Mouse (Mus musculus) forebrain, embryonic 15.5 days (tissue): ENCODE data around the gene Cnot10. TPM values are rescaled to one million over a fixed set of nuclear protein-coding genes. Genes with fewer than 3 reads are reported as not detected.

ENCODE experiments used
- ATAC-seq: fragments of 200-750 bp; cut with Nextera tagmentation; replicated peaks from 2 replicates; pipeline ENCODE4 v1.8.0; 2017; ENCODE audit warnings: mild to moderate bottlenecking, moderate TSS enrichment, moderate library complexity
- H3K27ac ChIP-seq: fragments of 300-500 bp; sonication (generic); replicated peaks from 2 replicates; pipeline ENCODE4 v1.5.1; 2015; ENCODE audit warnings: mild to moderate bottlenecking, inconsistent platforms
- H3K27me3 ChIP-seq: fragments of 300-500 bp; sonication (generic); 2 replicates; pipeline ENCODE4 v1.6.1; 2015; ENCODE audit warnings: inconsistent platforms
- H3K36me3 ChIP-seq: fragments of 300-500 bp; sonication (generic); 2 replicates; pipeline ENCODE4 v1.6.1; 2015; ENCODE audit warnings: mild to moderate bottlenecking, inconsistent platforms
- H3K4me1 ChIP-seq: fragments of 300-500 bp; sonication (generic); 2 replicates; pipeline ENCODE4 v1.6.1; 2015; ENCODE audit warnings: inconsistent platforms
- H3K4me2 ChIP-seq: fragments of 300-500 bp; sonication (generic); replicated peaks from 2 replicates; pipeline ENCODE4 v1.6.1; 2015; ENCODE audit warnings: mild to moderate bottlenecking, inconsistent platforms
- H3K4me3 ChIP-seq: fragments of 300-500 bp; sonication (generic); 2 replicates; pipeline ENCODE4 v1.5.1; 2015; ENCODE audit warnings: mild to moderate bottlenecking, inconsistent platforms
- H3K9ac ChIP-seq: fragments of 300-500 bp; sonication (generic); replicated peaks from 2 replicates; pipeline ENCODE4 v1.6.1; 2015; ENCODE audit warnings: mild to moderate bottlenecking, inconsistent platforms
- H3K9me3 ChIP-seq: fragments of 300-500 bp; sonication (generic); 2 replicates; pipeline ENCODE4 v1.6.1; 2016; ENCODE audit warnings: inconsistent platforms
- WGBS: fragments of 180-500 bp; shearing (Covaris S2); methylation state at CpG from one replicate; pipeline ENCODE4 v1.1.7; 2015; ENCODE audit warnings: mixed read lengths; 5-methylcytosine and 5-hydroxymethylcytosine counted together
- polyA plus RNA-seq: library from polyadenylated mRNA; unstranded; fragments of >200 nt; fragmentation: Nextera tagmentation; extraction: Ambion mirVana; gene quantifications from 2 replicates; pipeline ENCODE4 v1.2.1, GENCODE M21; 2015

Cnot10 gene
- polyA plus RNA-seq, 1 experiment from 2014 or later: 57.9 TPM

DNA sequence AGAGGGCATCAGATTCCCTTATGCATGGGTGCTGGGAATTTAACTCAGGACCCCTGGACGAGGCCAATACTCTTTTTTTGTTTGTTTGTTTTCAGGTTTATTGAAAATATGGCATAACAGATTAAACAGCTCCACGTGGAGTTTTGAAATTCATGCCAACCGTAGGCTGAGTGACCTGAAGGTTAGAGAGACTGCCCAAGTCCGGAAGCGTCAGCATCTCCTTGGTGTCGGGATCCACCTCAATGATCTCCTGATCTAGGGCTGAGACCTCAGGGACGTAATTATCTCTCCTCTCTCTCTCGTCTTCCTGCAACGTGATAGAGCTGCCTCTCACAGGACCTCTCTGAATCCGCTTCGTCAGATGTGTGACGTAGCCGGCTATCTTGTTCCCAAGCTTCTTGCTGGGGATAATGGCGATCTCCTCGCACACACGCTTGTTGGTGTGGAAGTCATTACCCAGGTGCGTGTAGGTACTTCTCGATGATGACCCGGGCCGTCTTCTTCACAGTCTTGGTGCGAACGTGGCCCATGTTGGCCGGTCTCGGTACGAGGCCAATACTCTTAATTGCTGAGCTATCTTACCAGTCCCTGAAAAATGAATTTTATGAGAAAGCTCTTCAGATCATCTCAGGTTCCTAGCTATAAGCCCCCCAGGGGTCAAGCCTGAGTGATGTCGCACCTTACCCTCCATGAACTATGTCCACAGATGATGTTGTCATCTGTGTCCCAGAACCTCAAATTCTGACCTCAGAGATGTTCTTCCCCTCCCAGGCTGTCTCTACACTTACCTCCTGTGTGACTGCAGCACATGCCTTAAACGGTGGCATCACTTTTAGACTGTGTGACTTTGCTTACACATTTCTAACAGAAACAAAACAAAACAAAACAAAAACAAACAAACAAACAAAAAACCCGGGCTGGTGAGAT lies 7.8 kb upstream of the Cnot10 start:
- peaks cover 15% of the 10 kb centered on the region for H3K27me3 ChIP-seq
- no peak for ATAC-seq

DNA sequence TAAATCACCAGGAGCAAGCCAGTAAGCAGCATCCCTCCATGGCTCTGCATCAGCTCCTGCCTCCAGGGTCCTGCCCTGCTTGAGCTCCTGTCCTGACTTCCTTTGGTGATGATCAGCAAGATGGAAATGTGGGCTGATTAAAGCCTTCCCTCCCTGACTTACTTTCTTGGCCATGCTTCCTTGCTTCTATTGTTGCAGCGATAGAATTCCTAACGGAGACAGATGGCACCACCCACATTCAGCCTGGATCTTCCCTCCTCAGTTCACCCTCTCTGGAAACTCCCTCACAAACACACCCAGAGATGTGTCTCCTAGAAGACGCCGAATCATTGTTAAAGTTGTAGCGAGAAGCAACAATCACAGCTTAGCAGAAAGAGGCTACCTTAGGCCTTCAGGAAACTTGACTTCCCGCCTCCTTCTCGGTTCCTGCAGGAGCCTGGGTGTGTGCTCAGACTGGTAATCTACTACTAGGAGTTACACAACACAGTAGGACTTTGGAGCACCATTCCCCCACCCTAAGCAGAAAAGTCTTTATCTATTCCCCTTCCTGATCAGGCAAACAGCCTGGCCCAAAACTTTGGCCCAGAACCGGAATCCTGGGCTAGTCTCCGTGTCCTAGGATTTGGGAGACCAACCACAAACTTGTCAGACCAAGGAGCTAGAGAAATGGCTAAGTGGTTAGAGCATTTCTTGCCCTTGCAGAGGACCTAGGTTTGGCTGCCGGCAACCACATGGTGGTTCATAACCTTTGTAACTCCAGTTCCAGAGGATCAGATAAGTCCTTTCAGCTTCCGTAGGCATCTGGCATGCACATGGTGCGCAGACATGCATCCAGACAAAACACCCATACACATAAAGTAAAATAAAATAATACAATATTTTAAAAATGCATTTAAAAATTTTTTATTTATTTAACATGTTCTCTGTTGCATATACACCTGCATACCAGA lies 6.8 kb upstream of the Cnot10 start:
- Histone ChIP-seq H3K4me1 (no peaks in the 10 kb centered on the region), H3K27me3 (peaks cover 15% of the 10 kb centered on the region), H3K4me3 (no peak overlapping the region), H3K4me2 (no peak overlapping the region), H3K9ac (no peak overlapping the region), H3K36me3 (no peaks in the 10 kb centered on the region), H3K9me3 (no peaks in the 10 kb centered on the region), H3K27ac (no peak overlapping the region)
- 87% methylated on average over 12 of the region's 12 CpGs for WGBS
- ATAC-seq: no peak

More for the DNA sequence above, 7.8 kb upstream of the Cnot10 start:
- Histone ChIP-seq H3K9me3 (no peaks in the 10 kb centered on the region), H3K27ac (no peak overlapping the region), H3K4me1 (no peaks in the 10 kb centered on the region), H3K36me3 (no peaks in the 10 kb centered on the region), H3K9ac (no peak overlapping the region), H3K4me2 (no peak overlapping the region), H3K4me3 (no peak overlapping the region)
- WGBS: 83% methylated on average over 28 of the region's 28 CpGs

DNA sequence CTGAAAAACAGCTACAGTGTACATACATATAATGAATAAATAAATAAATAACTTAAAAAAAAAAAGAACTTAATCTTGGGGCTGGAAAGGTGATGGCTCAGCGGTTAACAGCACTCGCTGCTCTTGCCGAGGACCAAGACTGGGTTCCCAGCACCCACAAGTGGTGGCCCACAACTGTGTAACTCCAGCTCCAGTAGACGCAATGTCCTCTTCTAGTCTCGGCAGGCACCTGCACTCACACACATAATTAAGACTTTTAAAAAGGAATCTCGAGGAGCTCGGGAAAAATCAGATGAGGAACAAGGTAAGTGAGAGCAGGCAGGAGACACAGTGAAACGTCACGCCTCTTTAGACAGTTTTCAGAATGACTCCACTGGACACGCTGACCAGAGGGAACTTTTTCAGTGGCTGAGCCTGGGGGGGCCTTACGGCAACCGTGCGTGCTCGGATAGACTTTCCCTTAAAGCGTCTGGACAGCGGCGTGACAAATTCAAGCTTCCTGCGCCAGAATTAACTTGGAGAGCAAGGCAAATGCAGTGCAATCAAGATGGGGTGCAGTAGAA lies 717 bp downstream of the Cnot10 start:
- peaks cover 27% of the 10 kb centered on the region for H3K4me1 ChIP-seq
- WGBS: 15% methylated on average over 18 of the region's 18 CpGs
- H3K4me3 ChIP-seq: peak overlapping the region; percentile 90
- peak overlapping the region; percentile 88 for H3K27ac ChIP-seq
- no peaks in the 10 kb centered on the region for H3K9me3 ChIP-seq
- H3K27me3 ChIP-seq: peaks cover 13% of the 10 kb centered on the region
- H3K9ac ChIP-seq: peak overlapping the region; percentile 71
- ATAC-seq: peak; percentile 9; the same call in 1 of the 2 replicates
- no peaks in the 10 kb centered on the region for H3K36me3 ChIP-seq
- peak overlapping the region; percentile 74 for H3K4me2 ChIP-seq

DNA sequence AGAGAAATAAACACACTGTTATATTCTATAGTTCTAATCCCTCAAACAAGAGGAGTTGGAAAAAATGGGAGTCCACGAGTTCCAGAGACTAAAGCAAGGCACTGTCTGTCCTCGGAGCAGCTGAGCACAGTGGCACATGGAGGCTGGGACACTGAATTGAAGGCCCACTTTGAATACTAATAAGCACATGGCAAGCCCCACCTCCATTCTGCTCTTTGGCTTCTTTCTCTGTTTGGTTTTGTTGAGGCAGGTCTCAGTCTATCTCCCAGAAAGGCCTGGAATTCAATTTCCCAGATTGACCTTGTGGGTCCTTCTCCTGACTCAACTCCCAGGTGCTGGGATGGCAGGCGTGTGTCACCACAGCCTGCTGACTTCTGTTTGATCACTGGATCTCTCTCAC lies 3.2 kb downstream of the Cnot10 start:
- H3K4me2 ChIP-seq: no peak overlapping the region
- 0 out of 2 replicates have a peak, but pooled peaks cover 3% of the 10 kb centered on the region for H3K36me3 ChIP-seq
- no peak overlapping the region for H3K27ac ChIP-seq
- no peak for ATAC-seq
- no peak overlapping the region for H3K9ac ChIP-seq
- no peak overlapping the region for H3K4me3 ChIP-seq
- 76% methylated on average over 3 of the region's 3 CpGs for WGBS
- H3K27me3 ChIP-seq: no peaks in the 10 kb centered on the region
- no peaks in the 10 kb centered on the region for H3K9me3 ChIP-seq
- peaks cover 27% of the 10 kb centered on the region for H3K4me1 ChIP-seq

DNA sequence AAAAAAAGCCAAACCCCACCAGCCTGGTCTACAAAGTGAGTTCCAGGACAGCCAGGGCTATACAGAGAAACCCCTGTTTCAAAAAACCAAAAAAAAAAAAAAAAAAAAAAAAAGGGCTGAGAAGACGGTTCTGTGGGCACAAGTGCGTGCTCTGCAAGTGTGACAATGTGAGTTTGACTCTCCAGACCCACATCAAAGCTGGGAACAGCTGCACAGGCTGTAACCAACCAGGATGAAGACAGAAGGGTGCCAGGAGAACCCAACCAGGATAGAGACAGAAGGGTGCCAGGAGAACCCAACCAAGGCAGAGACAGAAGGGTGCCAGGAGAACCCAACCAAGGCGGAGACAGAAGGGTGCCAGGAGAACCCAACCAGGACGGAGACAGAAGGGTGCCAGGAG lies 3.8 kb downstream of the Cnot10 start:
- Histone ChIP-seq H3K4me3 (no peak overlapping the region), H3K27ac (no peak overlapping the region), H3K9ac (no peak overlapping the region), H3K4me2 (no peak overlapping the region), H3K27me3 (no peaks in the 10 kb centered on the region), H3K4me1 (peaks cover 27% of the 10 kb centered on the region), H3K9me3 (no peaks in the 10 kb centered on the region), H3K36me3 (peaks cover 6% of the 10 kb centered on the region; the same call in 1 of the 2 replicates)
- WGBS: 95% methylated on average over 4 of the region's 4 CpGs
- no peak for ATAC-seq

DNA sequence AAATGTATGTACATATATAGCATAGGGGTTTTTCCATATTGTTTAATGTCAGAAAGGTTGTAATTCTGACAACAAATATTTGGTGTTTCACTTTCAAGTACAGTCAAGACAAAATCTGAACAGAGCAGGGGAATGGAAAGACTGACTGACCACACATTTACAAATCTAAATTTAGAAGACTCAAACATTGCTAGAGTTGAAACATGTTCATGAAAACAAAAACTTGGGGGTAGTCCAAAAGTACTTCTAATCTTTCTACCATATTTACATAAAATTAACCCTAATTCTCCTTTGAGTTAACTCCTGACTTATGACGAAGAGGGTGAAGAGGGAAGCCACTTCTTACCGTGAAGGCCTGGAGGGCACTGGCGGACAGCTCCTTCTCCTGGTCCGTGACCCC lies 7.7 kb downstream of the Cnot10 start:
- WGBS: 85% methylated on average over 4 of the region's 4 CpGs

DNA sequence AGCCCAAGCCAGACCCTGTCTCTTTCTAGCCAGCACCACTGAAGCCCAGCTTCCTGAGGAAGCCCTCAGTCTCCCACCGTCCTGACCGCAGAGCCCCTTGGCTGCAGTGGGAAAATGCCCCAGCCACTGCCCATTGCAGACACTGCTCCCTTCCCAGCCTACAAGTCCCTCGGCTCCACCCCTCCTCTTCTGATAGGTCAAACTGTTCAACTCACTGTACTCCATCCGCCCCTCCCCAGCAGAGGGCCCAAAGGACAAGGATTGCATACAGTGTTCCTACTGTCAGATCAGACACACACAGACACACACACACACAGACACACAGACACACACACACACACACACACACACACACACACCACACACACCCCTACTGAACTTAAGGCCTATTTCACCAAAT lies 13.3 kb downstream of the Cnot10 start:
- Histone ChIP-seq H3K9ac (no peak overlapping the region), H3K9me3 (no peaks in the 10 kb centered on the region), H3K4me1 (no peaks in the 10 kb centered on the region), H3K4me2 (no peak overlapping the region), H3K4me3 (no peak overlapping the region), H3K36me3 (peaks cover 70% of the 10 kb centered on the region), H3K27me3 (no peaks in the 10 kb centered on the region), H3K27ac (no peak overlapping the region)
- ATAC-seq: no peak
- WGBS: 88% methylated on average over 4 of the region's 4 CpGs

More for the DNA sequence above, 7.7 kb downstream of the Cnot10 start:
- Histone ChIP-seq H3K4me2 (no peak overlapping the region), H3K4me1 (peaks cover 4% of the 10 kb centered on the region; the same call in 1 of the 2 replicates), H3K27ac (no peak overlapping the region), H3K9me3 (no peaks in the 10 kb centered on the region), H3K36me3 (peaks cover 27% of the 10 kb centered on the region), H3K9ac (no peak overlapping the region), H3K4me3 (no peak overlapping the region), H3K27me3 (no peaks in the 10 kb centered on the region)
- no peak for ATAC-seq

DNA sequence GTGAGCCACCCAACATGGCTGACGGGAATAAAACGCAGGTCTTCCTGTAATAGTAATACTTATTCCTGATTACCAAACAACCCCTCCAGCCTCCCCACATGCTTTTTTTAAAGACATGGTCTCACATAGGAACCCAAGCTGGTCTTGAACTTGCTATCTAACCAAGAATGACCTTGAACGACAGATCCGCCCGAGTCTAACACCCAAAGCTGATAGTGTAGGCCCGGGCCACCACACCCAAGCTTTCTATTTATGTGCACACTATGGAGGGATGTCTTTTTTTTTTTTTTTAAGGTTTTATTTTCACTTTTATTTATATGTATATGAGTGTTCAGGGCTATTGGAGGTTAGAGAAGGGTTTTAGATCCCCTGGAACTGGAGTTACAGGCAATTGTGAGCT lies 15.8 kb downstream of the Cnot10 start:
- no peaks in the 10 kb centered on the region for H3K27me3 ChIP-seq
- WGBS: 97% methylated on average over 6 of the region's 6 CpGs
- no peak for ATAC-seq
- no peak overlapping the region for H3K9ac ChIP-seq
- no peak overlapping the region for H3K4me2 ChIP-seq
- no peaks in the 10 kb centered on the region for H3K9me3 ChIP-seq
- peaks cover 70% of the 10 kb centered on the region for H3K36me3 ChIP-seq
- no peak overlapping the region for H3K27ac ChIP-seq
- no peaks in the 10 kb centered on the region for H3K4me1 ChIP-seq
- H3K4me3 ChIP-seq: no peak overlapping the region

DNA sequence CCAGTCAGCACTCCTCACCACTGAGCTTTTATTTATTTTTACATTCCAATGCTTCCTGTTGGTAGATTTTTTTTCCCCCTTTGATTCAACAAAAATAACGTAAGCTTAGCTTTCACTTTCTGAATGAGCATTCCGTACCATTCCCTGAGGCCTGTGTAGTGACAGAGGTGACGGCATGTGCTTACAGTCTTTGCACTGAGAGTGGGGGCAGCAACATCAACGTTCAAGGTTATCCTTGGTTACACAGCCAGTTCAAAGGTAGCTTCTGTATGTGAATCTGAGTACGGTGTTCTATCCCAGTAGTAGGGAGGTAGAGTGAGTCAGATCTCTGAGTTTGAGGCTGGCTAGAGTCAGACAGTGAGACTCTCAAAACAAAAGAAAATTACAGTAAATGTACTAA lies 18.8 kb downstream of the Cnot10 start:
- Histone ChIP-seq H3K27me3 (no peaks in the 10 kb centered on the region), H3K4me3 (no peak overlapping the region), H3K36me3 (peaks cover 58% of the 10 kb centered on the region), H3K9me3 (no peaks in the 10 kb centered on the region), H3K9ac (no peak overlapping the region), H3K4me1 (no peaks in the 10 kb centered on the region), H3K4me2 (no peak overlapping the region), H3K27ac (no peak overlapping the region)
- ATAC-seq: no peak
- 90% methylated on average over 5 of the region's 5 CpGs for WGBS

DNA sequence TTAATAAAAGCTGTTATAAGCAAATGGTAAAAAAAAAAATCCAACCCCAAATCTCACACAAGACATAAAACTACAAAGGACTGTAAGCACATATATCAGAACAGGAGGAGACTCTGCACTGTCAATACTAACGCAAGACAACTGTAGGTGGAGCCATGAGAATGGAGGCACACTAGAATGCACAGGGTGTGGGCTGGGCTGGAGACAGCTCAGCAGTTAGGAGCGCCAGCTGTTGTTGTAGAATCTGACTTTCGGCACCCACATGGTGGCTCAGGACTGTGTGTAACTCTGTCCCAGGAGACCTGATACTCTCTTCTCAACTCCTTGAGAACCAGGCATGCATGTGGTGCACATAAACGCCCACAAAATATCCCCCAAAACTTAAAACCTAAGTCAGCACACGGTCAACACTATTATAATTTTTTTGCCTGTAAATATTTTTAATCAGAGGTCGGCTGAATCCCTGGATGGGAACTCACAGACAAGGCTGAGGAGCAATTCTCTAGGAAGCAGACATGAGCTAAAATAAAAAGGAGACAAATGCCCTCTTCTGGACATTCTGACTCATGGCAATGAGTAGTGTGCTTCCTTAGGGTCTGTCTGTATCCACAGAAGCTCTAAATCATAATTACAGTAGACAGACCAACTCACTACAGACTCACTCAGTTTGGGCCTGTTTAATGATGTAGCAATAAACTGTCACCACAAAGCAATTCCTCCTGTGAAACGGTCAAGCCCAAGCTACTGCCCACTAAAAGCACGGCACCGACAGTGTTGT lies 25.6 kb downstream of the Cnot10 start:
- WGBS: 88% methylated on average over 9 of the region's 9 CpGs
- no peak overlapping the region for H3K27ac ChIP-seq
- no peak overlapping the region for H3K9ac ChIP-seq
- H3K4me3 ChIP-seq: no peak overlapping the region
- ATAC-seq: no peak
- H3K4me2 ChIP-seq: no peak overlapping the region
- H3K27me3 ChIP-seq: no peaks in the 10 kb centered on the region
- no peaks in the 10 kb centered on the region for H3K9me3 ChIP-seq
- no peaks in the 10 kb centered on the region for H3K4me1 ChIP-seq
- peaks cover 59% of the 10 kb centered on the region for H3K36me3 ChIP-seq

DNA sequence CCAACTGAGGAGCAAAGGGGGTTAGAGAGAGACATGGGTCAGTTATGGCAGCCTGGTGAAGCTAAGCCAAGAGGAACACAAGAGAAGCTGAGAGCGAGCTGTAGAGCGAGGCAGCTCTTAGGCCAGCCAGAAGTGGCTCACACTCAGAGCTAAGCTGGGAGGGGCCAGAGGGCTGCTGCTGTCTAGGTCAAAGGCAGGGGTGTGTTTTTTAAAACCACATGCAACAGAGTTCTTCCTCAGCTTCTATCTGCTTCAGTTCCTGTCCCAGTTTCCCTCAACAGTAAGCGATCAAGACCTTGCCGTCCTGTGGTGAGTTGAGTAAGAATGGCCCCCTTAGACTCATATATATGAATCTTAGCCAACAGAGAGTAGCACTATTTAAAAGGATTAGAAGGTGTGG lies 27.0 kb downstream of the Cnot10 start:
- 94% methylated on average over 4 of the region's 4 CpGs for WGBS
- no peak overlapping the region for H3K4me3 ChIP-seq
- no peak overlapping the region for H3K9ac ChIP-seq
- no peaks in the 10 kb centered on the region for H3K9me3 ChIP-seq
- ATAC-seq: no peak
- H3K4me1 ChIP-seq: no peaks in the 10 kb centered on the region
- H3K27me3 ChIP-seq: no peaks in the 10 kb centered on the region
- peaks cover 71% of the 10 kb centered on the region for H3K36me3 ChIP-seq
- H3K4me2 ChIP-seq: no peak overlapping the region
- no peak overlapping the region for H3K27ac ChIP-seq
